27 mouse cellular contexts compared by ENCODE assay signal in genomic region chr12:72200828-72201227, GRCm38 (mm10). TPM values are rescaled to one million over a fixed set of nuclear protein-coding genes. Genes with fewer than 3 reads are reported as not detected.
A peak's percentile ranks its signal among the peaks of the same experiment; 100 is the strongest.
DNase-seq lines count a peak whose midpoint lies in the region; ATAC-seq and TF ChIP-seq lines count a peak whose summit lies in the region.
"Had no signal": no experiment of that assay in that cellular context is flagged by ENCODE, and none has a peak within 500 bp of the region (broad histone marks: within the 10 kb centered on the region; RNA-seq: fewer than 3 reads in every experiment).

No protein-coding gene starts in this region.

- DNase-seq in frontal cortex, postnatal 14 days (ENCODE audit: low spot score in 2 of 2): no peak
- no peak for DNase-seq in layer of hippocampus, adult 2 months (ENCODE audit: low spot score in 2 of 2)
- DNase-seq in layer of hippocampus, adult 9-10 months (ENCODE audit: low spot score): no peak
- DNase-seq in left cerebral cortex, adult 9 months (ENCODE audit: low spot score in 2 of 2): peak; percentile 35 to 37
- DNase-seq in left cerebral cortex, postnatal 14 days (ENCODE audit: low spot score in 2 of 2): no peak
- DNase-seq in telencephalon, adult 2 months (ENCODE audit: low read depth, low spot score): peak; percentile 71
- no peak for DNase-seq in embryo, embryonic 9.5 days (ENCODE audit: extremely low spot score)
- DNase-seq: adrenal gland, adult 8-10 months; adrenal gland, postnatal 25 days; cerebellum, adult 18-20 months; cerebellum, adult 9-10 months; cerebellum, postnatal 14 days; gastrocnemius, postnatal 36 days had no signal

- H3K4me3 ChIP-seq in layer of hippocampus, adult 2 months: no peak overlapping the region
- H3K4me3 ChIP-seq: embryonic facial prominence, embryonic 10.5 days; embryonic facial prominence, embryonic 13.5 days; erythroblast, embryonic 14.5 days; forebrain, embryonic 13.5 days; hindbrain, embryonic 12.5 days; hindbrain, embryonic 15.5 days had no signal

- intact Hi-C loops in left cerebral cortex, postnatal 14 days (cut with DNase I): no loop called here

- TF ChIP-seq CTCF in layer of hippocampus, adult 2 months (conservative IDR thresholded peaks at IDR 0.05): no peak

- H3K27ac ChIP-seq in layer of hippocampus, adult 2 months: peak overlapping the region; percentile 51
- H3K27ac ChIP-seq: embryonic facial prominence, embryonic 10.5 days; embryonic facial prominence, embryonic 13.5 days; forebrain, embryonic 13.5 days; hindbrain, embryonic 12.5 days; hindbrain, embryonic 15.5 days had no signal

- peak; percentile 96 for ATAC-seq in frontal cortex, adult (ENCODE audit: low TSS enrichment)
- ATAC-seq: activated CD4-positive, CD25-positive, alpha-beta regulatory T cell, adult 4 months; forebrain, embryonic 13.5 days; forebrain, embryonic 16.5 days had no signal

RNA-seq across cellular contexts. Expression of gene Ccdc175, which starts 16.0 kb away (rescaled TPM):
- not detected for total RNA-seq in layer of hippocampus, adult 2 months (2021)
- not detected for total RNA-seq in left cerebral cortex, postnatal 14 days (2021)
- total RNA-seq: adrenal gland, adult 8-10 months; adrenal gland, postnatal 25 days; gastrocnemius, adult 8-10 months; gastrocnemius, postnatal 36 days; granulocyte monocyte progenitor cell, adult 5-6 weeks; heart, adult 8-10 months; heart, postnatal 25 days; hematopoietic stem cell, adult 5-6 weeks had no signal

Comparison
In these comparisons a context has a peak if more than half of its experiments do, and no peak if none do; other contexts are left out.
1. DNase-seq: peak in left cerebral cortex, adult 9 months (2 of 2) and telencephalon, adult 2 months (single experiment); none in frontal cortex, postnatal 14 days (0 of 2), layer of hippocampus, adult 2 months (0 of 2), layer of hippocampus, adult 9-10 months (single experiment), left cerebral cortex, postnatal 14 days (0 of 2) and embryo, embryonic 9.5 days (single experiment).